Mouse (Mus musculus) hindbrain, postnatal 0 days (tissue): ENCODE data around the gene Rasgrf2. TPM values are rescaled to one million over a fixed set of nuclear protein-coding genes. Genes with fewer than 3 reads are reported as not detected.

Experiments used
- ATAC-seq: fragments of 200-750 bp; cut with Nextera tagmentation; 2 replicates; pipeline ENCODE4 v1.8.0; 2017; ENCODE audit warnings: mild to moderate bottlenecking, moderate TSS enrichment, moderate library complexity
- DNase-seq: peaks from one replicate; pipeline ENCODE4 v3.0.0-alpha.2; 2015; ENCODE audit warnings: low spot score
- H3K27ac ChIP-seq: fragments of 300-500 bp; sonication (generic); 2 replicates; pipeline ENCODE4 v1.5.1; 2014; ENCODE audit warnings: mild to moderate bottlenecking
- H3K27me3 ChIP-seq: fragments of 300-500 bp; sonication (generic); 2 replicates; pipeline ENCODE4 v1.6.1; 2014; ENCODE audit warnings: low read length, mixed read lengths; ENCODE audit not compliant: insufficient read depth
- H3K36me3 ChIP-seq: fragments of 300-500 bp; sonication (generic); 2 replicates; pipeline ENCODE4 v1.6.1; 2014; ENCODE audit warnings: low read length, mixed read lengths; ENCODE audit not compliant: insufficient read depth
- H3K4me1 ChIP-seq: fragments of 300-500 bp; sonication (generic); 2 replicates; pipeline ENCODE4 v1.6.1; 2014; ENCODE audit warnings: antibody characterized with exemption, low read length, mixed read lengths; ENCODE audit not compliant: insufficient read depth
- H3K4me2 ChIP-seq: fragments of 300-500 bp; sonication (generic); 2 replicates; pipeline ENCODE4 v1.6.1; 2014; ENCODE audit warnings: low read depth, mild to moderate bottlenecking, low read length, moderate library complexity, mixed read lengths
- H3K4me3 ChIP-seq: fragments of 300-500 bp; sonication (generic); 2 replicates; pipeline ENCODE4 v1.5.1; 2014; ENCODE audit warnings: low read length
- H3K9ac ChIP-seq: fragments of 300-500 bp; sonication (generic); replicated peaks from 2 replicates; pipeline ENCODE4 v1.6.1; 2014; ENCODE audit warnings: mild to moderate bottlenecking, low read length, moderate library complexity, mixed read lengths
- H3K9me3 ChIP-seq: fragments of 300-500 bp; sonication (generic); 2 replicates; pipeline ENCODE4 v1.6.1; 2016; ENCODE audit warnings: low read length, mixed read lengths
- CTCF ChIP-seq: IDR thresholded peaks from 2 replicates; pipeline ENCODE4 v1.5.1; 2016; ENCODE audit warnings: antibody characterized with exemption, control low read depth, low read depth
- WGBS: fragments of 180-500 bp; shearing (Covaris S2); extraction: QIAGEN DNeasy Blood & Tissue Kit; methylation state at CpG from one replicate; pipeline ENCODE4 v1.1.7; 2014; 5-methylcytosine and 5-hydroxymethylcytosine counted together
- polyA plus RNA-seq: library from polyadenylated mRNA; unstranded; fragments of >200 nt; fragmentation: Nextera tagmentation; extraction: Ambion mirVana; gene quantifications from 2 replicates; pipeline ENCODE4 v1.2.1, GENCODE M21; 2015
- total RNA-seq: library from RNA; depleted of rRNA; stranded (reverse); fragments of >200 nt; gene quantifications from 2 replicates; pipeline ENCODE4 v1.2.3, GENCODE M21; 2014

Gene Rasgrf2
- total and polyA plus RNA-seq, 2 experiments from 2014 or later: 12.9 to 61.2 TPM

DNA sequence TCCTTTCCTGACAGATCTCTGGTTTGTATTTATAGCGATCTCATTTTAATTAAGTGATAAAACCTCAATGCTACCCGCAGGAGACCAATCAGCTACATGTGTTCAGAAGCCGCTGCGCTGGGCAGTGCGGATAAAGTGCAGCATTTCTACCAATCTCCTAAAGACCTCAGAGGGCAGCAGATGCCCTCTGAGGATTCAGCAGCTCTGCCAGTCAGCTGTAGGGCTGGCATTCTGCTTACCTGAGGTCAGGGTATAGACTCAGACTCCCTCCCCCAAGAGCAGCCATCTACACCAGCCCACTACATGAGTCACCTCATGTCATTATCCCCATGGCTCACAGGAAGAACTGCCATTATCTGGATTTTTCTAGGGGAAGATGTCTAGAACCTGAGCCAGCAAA, 215.1 kb downstream of the Rasgrf2 start:
- Histone ChIP-seq H3K27ac (no peak overlapping the region), H3K9me3 (no peaks in the 10 kb centered on the region), H3K4me3 (no peak overlapping the region), H3K4me1 (peaks cover 3% of the 10 kb centered on the region; the same call in 1 of the 2 replicates), H3K36me3 (no peaks in the 10 kb centered on the region), H3K27me3 (no peaks in the 10 kb centered on the region), H3K4me2 (0 out of 2 replicates have a peak overlapping the region, but pooled peaks have one; percentile 23), H3K9ac (no peak overlapping the region)
- no peak for DNase-seq
- 67% methylated on average over 5 of the region's 5 CpGs for WGBS
- peak; percentile 35; the same call in 1 of the 2 replicates for ATAC-seq
- TF ChIP-seq CTCF: no peak

DNA sequence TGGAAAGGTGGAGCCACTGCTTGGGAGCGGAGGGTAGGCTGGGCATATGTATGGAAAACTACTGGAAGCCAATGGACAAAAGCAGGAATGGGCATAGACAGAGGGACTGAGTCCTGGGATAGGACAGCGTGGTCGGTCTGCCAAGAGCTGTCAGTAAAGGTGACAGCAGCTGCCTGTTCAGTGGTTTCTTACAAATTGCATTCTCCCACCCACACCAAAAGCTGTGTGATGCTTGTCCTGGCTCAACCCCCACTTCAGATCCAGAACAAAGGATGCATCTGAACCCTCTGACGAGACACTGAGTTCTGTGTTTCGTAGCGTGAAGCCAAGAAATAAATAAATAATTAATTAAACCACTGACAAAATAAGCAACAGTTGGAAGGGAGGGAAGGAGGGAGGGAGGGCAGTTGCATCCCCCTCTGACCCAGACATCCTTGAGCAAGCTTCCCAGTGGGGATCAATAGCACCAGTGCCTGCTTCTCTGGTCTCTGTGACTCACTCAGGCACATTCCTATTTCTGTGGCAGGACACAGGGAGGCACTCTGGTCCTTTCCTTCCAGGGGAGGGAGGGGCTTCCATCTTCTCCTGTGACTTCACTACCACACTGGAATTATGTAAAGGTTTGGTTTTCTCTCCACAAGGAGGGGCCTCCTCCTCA, 215.7 kb downstream of the Rasgrf2 start:
- Histone ChIP-seq H3K4me2 (peak overlapping the region; percentile 23; the same call in 1 of the 2 replicates), H3K4me1 (peaks cover 3% of the 10 kb centered on the region; the same call in 1 of the 2 replicates), H3K27me3 (no peaks in the 10 kb centered on the region), H3K36me3 (no peaks in the 10 kb centered on the region), H3K4me3 (no peak overlapping the region), H3K9ac (no peak overlapping the region), H3K9me3 (no peaks in the 10 kb centered on the region), H3K27ac (no peak overlapping the region)
- DNase-seq (peak; percentile 51), ATAC-seq (peak; percentile 85)
- peak; percentile 53 for TF ChIP-seq CTCF
- WGBS: 27% methylated on average over 6 of the region's 6 CpGs

DNA sequence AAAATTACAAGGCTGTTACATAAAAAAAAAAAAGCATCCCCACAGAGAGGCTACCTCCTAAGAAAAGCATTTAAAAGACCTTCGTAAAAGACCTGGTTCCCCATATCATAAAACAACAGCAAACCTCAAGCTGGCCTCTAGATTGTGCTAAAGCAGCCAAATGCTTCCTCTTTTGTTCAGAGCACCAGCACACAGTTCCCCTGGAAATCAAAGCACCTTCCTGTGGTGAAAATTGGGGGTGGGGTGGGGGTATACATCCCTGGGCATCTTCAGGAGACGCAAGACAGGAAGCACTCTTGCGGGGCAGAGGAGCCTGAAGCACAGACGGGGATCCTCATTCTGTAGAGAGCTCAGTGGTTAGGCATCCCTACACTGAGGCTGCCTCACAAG, 216.3 kb downstream of the Rasgrf2 start:
- ATAC-seq (peak; percentile 42), DNase-seq (peak; percentile 21)
- no peaks in the 10 kb centered on the region for H3K36me3 ChIP-seq
- peak overlapping the region; percentile 23; the same call in 1 of the 2 replicates for H3K4me2 ChIP-seq
- H3K27ac ChIP-seq: no peak overlapping the region
- H3K4me3 ChIP-seq: no peak overlapping the region
- H3K9ac ChIP-seq: no peak overlapping the region
- no peak for TF ChIP-seq CTCF
- no peaks in the 10 kb centered on the region for H3K27me3 ChIP-seq
- 14% methylated on average over 4 of the region's 4 CpGs for WGBS
- no peaks in the 10 kb centered on the region for H3K9me3 ChIP-seq
- H3K4me1 ChIP-seq: peaks cover 3% of the 10 kb centered on the region; the same call in 1 of the 2 replicates

DNA sequence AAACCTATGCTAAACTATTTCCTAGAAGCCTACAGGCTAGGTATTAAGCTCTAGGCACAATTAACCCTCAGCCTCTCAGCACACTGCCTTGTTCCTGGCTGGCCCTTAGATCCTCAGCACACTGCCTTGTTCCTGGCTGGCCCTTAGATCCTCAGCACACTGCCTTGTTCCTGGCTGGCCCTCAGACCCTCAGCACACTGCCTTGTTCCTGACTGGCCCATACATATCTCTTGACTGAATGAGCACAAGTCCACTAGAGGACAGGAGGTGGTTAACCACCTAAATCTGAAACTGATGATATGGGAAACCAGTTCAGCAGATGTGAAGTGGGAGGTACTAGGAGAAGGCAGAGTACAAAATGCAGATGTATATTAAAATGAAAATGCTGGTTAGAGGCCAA, 219.8 kb downstream of the Rasgrf2 start:
- Histone ChIP-seq H3K9ac (no peak overlapping the region), H3K27ac (no peak overlapping the region), H3K4me2 (no peak overlapping the region), H3K4me3 (no peak overlapping the region), H3K9me3 (no peaks in the 10 kb centered on the region), H3K4me1 (peaks cover 3% of the 10 kb centered on the region; the same call in 1 of the 2 replicates), H3K27me3 (no peaks in the 10 kb centered on the region), H3K36me3 (no peaks in the 10 kb centered on the region)
- DNase-seq (no peak), ATAC-seq (no peak)
- TF ChIP-seq CTCF: no peak

DNA sequence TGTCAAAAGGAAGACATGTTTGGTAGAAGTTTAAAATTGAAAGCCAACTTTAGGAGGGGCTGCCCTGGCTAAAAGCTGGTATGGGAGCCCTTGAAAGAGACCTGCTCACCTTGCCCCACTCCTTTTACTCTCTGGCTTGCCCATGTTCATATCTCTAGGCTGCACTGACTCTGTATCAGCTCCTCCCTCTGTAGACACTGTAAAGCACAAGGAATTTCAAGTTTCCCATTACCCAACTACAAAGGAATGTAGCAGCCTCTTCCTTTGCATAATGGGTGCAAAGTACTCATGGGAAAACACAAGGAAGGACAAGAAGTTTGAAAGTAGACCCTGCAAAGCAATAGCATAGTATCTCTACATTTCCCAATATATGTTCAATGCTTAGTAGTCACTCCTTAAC, 220.2 kb downstream of the Rasgrf2 start:
- no peak for DNase-seq
- Histone ChIP-seq H3K4me3 (no peak overlapping the region), H3K36me3 (no peaks in the 10 kb centered on the region), H3K27me3 (no peaks in the 10 kb centered on the region), H3K9me3 (no peaks in the 10 kb centered on the region), H3K9ac (no peak overlapping the region), H3K4me2 (no peak overlapping the region), H3K27ac (no peak overlapping the region), H3K4me1 (peaks cover 3% of the 10 kb centered on the region; the same call in 1 of the 2 replicates)
- no peak for ATAC-seq
- TF ChIP-seq CTCF: no peak

DNA sequence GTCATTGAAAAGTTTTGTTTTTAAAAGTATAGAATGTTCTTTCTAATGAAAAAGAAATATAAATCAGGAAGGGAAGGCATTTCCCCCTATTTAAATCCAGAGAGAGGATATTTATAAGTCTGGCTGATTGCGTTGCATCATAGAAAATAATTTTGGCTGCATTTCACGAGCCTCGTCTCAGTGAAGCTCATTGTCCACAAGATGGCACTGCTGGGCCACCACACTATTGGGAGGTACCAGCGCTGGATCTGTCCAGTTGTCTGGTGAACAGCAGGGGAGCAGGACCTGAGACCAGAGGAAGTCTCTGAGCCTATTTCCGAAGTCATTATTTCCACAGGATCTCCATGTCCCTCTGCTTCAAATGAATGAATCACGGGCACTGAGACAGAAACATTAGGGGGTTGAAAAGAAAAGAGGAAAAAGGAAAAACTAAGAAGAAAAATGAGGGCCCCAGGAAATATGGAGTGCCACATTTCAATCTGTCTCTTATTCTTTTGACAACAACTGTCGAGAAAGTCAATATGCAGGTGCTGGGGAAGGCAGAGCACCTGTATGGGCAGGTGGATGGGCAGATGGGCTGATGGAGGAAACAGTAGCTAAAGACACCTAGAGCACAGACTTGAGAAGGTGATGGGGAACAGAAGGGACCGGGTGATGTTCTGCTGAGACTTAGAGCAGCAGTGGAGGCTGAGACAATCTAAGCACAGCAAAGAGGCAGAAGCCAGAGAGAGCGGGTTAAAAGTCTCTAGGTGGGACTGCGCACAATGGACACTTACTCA, 223.1 kb downstream of the Rasgrf2 start:
- TF ChIP-seq CTCF: peak; percentile 95
- no peaks in the 10 kb centered on the region for H3K9me3 ChIP-seq
- 31% methylated on average over 10 of the region's 10 CpGs for WGBS

More for the DNA sequence above, 223.1 kb downstream of the Rasgrf2 start:
- no peaks in the 10 kb centered on the region for H3K4me1 ChIP-seq
- H3K27me3 ChIP-seq: no peaks in the 10 kb centered on the region
- no peak overlapping the region for H3K9ac ChIP-seq
- no peaks in the 10 kb centered on the region for H3K36me3 ChIP-seq
- peak; percentile 83 for ATAC-seq
- H3K4me2 ChIP-seq: no peak overlapping the region
- DNase-seq: peak; percentile 94
- H3K4me3 ChIP-seq: no peak overlapping the region
- no peak overlapping the region for H3K27ac ChIP-seq
